Mouse (Mus musculus) lung, embryonic 14.5 days (tissue): ENCODE measurements at regions not wholly inside any gene's neighbourhood (a gene's known extent, or its start where the extent isn't known, plus 50 kb on each side); places are given as distances from the start of the nearest gene placed in this dataset.

Experiments
- ATAC-seq: fragments of 200-750 bp; cut with Nextera tagmentation; 2 replicates; pipeline ENCODE4 v1.8.0; 2017; ENCODE audit warnings: mild to moderate bottlenecking, moderate TSS enrichment, moderate library complexity; ENCODE audit not compliant: insufficient read depth
- DNase-seq: peaks from one replicate; pipeline ENCODE4 v3.0.0-alpha.2; 2015
- H3K27ac ChIP-seq: fragments of 300-500 bp; sonication (generic); 2 replicates; pipeline ENCODE4 v1.5.1; 2014; ENCODE audit warnings: low read depth, mild to moderate bottlenecking, moderate library complexity
- H3K27me3 ChIP-seq: fragments of 300-500 bp; sonication (generic); 2 replicates; pipeline ENCODE4 v1.6.1; 2014; ENCODE audit warnings: low read length, control low read depth; ENCODE audit not compliant: insufficient read depth
- H3K36me3 ChIP-seq: fragments of 300-500 bp; sonication (generic); 2 replicates; pipeline ENCODE4 v1.6.1; 2014; ENCODE audit warnings: control low read depth; ENCODE audit not compliant: insufficient read depth
- H3K4me1 ChIP-seq: fragments of 300-500 bp; sonication (generic); 2 replicates; pipeline ENCODE4 v1.6.1; 2014; ENCODE audit warnings: antibody characterized with exemption, control low read depth; ENCODE audit not compliant: insufficient read depth
- H3K4me2 ChIP-seq: fragments of 300-500 bp; sonication (generic); 2 replicates; pipeline ENCODE4 v1.6.1; 2014; ENCODE audit warnings: mild to moderate bottlenecking
- H3K4me3 ChIP-seq: fragments of 300-500 bp; sonication (generic); 2 replicates; pipeline ENCODE4 v1.5.1; 2014; ENCODE audit warnings: low read depth, low read length
- H3K9ac ChIP-seq: fragments of 300-500 bp; sonication (generic); 2 replicates; pipeline ENCODE4 v1.6.1; 2014
- H3K9me3 ChIP-seq: fragments of 300-500 bp; sonication (generic); 2 replicates; pipeline ENCODE4 v1.6.1; 2016; ENCODE audit warnings: low read depth, low read length, control low read depth
- CTCF ChIP-seq: IDR thresholded peaks from 2 replicates; pipeline ENCODE4 v1.5.1; 2016; ENCODE audit warnings: antibody characterized with exemption, low read depth
- WGBS: fragments of 180-500 bp; shearing (Covaris S2); extraction: QIAGEN DNeasy Blood & Tissue Kit; methylation state at CpG from one replicate; pipeline ENCODE4 v1.1.7; 2014; 5-methylcytosine and 5-hydroxymethylcytosine counted together

DNA sequence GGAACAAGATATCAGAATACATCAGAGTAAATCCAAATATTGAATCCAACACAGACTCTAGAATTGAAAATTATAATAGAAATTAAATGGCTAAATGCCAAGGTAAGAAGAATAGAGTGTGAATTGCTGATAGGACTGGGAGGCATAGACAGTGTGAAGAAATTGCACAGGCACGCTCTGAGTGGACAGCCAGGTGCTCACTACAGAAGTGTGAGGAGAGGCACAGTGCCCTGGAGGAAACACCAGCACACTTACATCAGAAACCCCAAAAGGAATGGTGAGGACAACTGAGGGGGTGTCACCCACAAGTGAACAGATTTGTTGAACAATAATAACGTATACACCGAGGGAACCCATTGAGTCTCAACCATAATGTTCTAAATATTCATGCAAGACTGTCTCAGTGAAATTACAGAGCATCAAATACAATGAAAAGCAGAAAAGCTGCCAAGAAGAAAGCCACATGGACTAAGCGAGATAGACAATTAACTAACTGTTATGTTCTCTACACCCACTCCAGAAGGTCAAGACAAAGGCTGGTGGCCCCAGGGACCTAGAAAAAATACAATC, 92.9 kb upstream of the Gm17728 start:
- H3K9ac ChIP-seq, result no peak overlapping the region
- DNase-seq, result no peak
- H3K4me2 ChIP-seq, result no peak overlapping the region

DNA sequence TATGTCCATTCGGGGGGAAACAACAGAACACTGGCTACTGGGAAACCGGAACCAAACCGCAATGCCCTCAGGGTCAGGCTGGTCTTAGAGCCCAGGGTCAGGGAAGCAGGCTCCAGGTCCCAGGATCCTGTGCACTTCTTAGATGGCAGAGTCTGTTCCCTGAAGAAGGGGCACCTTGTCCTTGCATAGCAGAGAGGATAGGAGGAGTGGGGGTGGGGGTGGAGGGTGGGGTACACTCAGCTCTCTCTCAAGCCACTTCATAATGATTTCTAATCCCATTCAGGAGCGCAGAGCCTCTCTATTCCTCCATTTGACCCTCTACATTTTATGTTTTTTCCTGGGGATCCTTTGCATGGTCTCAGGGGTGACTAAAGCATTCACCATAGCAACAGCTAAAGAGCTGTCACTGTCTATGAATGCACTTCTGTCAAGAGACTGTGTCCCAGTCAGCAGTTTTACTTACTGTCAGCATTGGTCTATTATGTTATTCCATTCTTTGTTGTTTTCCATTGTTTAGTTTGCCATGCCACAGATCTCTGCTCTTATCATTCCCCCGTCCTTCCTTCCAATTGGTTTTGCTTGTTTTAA, 64.2 kb upstream of the Gm17728 start:
- DNase-seq (no peak), ATAC-seq (no peak)
- TF ChIP-seq CTCF, result no peak
- Histone ChIP-seq H3K27ac (no peak overlapping the region), H3K4me3 (no peak overlapping the region), H3K4me1 (no peaks in the 10 kb centered on the region), H3K36me3 (no peaks in the 10 kb centered on the region), H3K9me3 (no peaks in the 10 kb centered on the region), H3K27me3 (no peaks in the 10 kb centered on the region), H3K4me2 (no peak overlapping the region), H3K9ac (no peak overlapping the region)
- 83% methylated on average over 5 of the region's 5 CpGs for WGBS

More for the DNA sequence above, 92.9 kb upstream of the Gm17728 start:
- H3K27ac ChIP-seq, result no peak overlapping the region
- no peaks in the 10 kb centered on the region for H3K4me1 ChIP-seq
- H3K4me3 ChIP-seq, result no peak overlapping the region
- TF ChIP-seq CTCF, result no peak
- no peaks in the 10 kb centered on the region for H3K27me3 ChIP-seq
- H3K9me3 ChIP-seq, result no peaks in the 10 kb centered on the region
- ATAC-seq, result no peak
- WGBS, result 76% methylated on average over 4 of the region's 4 CpGs
- H3K36me3 ChIP-seq, result no peaks in the 10 kb centered on the region
